Mouse (Mus musculus) C2C12 (cell line): ENCODE data around the gene Kcnq5. TPM values are rescaled to one million over a fixed set of nuclear protein-coding genes. Genes with fewer than 3 reads are reported as not detected.

Experiments
- H3K27me3 ChIP-seq: one replicate; pipeline ENCODE4 v1.6.1; 2011; ENCODE audit not compliant: control insufficient read depth, insufficient read depth, insufficient read length
- H3K36me3 ChIP-seq: one replicate; pipeline ENCODE4 v1.6.1; 2011; ENCODE audit not compliant: control insufficient read depth, insufficient read depth
- H3K4me3 ChIP-seq: one replicate; pipeline ENCODE4 v1.5.1; 2011; ENCODE audit warnings: mild to moderate bottlenecking, control low read depth; ENCODE audit not compliant: poor library complexity, insufficient read depth, severe bottlenecking
- H3K79me2 ChIP-seq: one replicate; pipeline ENCODE4 v1.6.1; 2011; ENCODE audit not compliant: control insufficient read depth, insufficient read depth
- H3K79me3 ChIP-seq: one replicate; pipeline ENCODE4 v1.6.1; 2011; ENCODE audit warnings: low read depth, control low read depth
- H3ac ChIP-seq: one replicate; pipeline ENCODE3; 2011; ENCODE audit warnings: low read depth; ENCODE audit not compliant: control insufficient read depth, insufficient read length
- CEBPB ChIP-seq: IDR thresholded peaks from one replicate; pipeline ENCODE4 v1.6.1; 2011; ENCODE audit warnings: low read depth, mild to moderate bottlenecking, control low read depth, moderate library complexity
- CTCF ChIP-seq: IDR thresholded peaks from one replicate; pipeline ENCODE4 v1.5.1; 2011; ENCODE audit not compliant: control insufficient read depth, insufficient read depth, insufficient read length
- FOSL1 ChIP-seq: IDR thresholded peaks from one replicate; pipeline ENCODE4 v1.8.0; 2011; ENCODE audit warnings: mild to moderate bottlenecking, low read length; ENCODE audit not compliant: poor library complexity, insufficient read depth, severe bottlenecking
- MAX ChIP-seq: IDR thresholded peaks from one replicate; pipeline ENCODE4 v1.6.1; 2011; ENCODE audit warnings: mild to moderate bottlenecking, control low read depth
- MYOD1 ChIP-seq: IDR thresholded peaks from one replicate; pipeline ENCODE4 v1.6.1; 2011; ENCODE audit warnings: low read depth; ENCODE audit not compliant: control insufficient read depth, insufficient read length
- MYOG ChIP-seq: IDR thresholded peaks from one replicate; pipeline ENCODE4 v1.6.1; 2011; ENCODE audit not compliant: control insufficient read depth, insufficient read length; ENCODE audit errors: extremely low read depth
- USF1 ChIP-seq: IDR thresholded peaks from one replicate; pipeline ENCODE4 v1.6.1; 2011; ENCODE audit warnings: low read depth, mild to moderate bottlenecking, control low read depth, moderate library complexity
- polyA plus RNA-seq: library from polyadenylated mRNA; unstranded; fragments of >200 nt; fragmentation: generic; extraction: Trizol; gene quantifications from one replicate; pipeline ENCODE4 v1.2.1, GENCODE M21; 2012; ENCODE audit warnings: missing spikeins

The Kcnq5 gene
- polyA plus RNA-seq, 1 experiment, result not detected

DNA sequence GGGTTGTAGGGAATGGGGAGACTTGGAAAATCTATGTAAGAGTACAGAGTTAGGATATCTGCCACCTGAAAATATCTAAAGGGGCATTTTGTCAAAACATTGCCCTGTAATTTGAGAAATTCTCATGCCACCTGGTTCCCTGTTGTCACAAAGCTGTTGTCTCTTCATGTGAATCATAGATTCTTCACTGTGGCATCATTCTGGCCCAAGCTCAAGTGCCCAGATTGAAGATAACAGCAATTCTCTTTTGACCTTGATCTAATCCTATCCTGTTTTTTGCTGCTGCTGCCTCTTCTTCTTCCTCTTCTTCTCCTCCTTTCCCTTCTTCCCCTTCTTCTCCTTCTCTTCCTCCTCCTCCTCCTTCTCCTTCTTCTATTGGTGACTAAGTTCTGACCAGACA is 240.5 kb downstream of the Kcnq5 start:
- TF ChIP-seq CEBPB (no peak), MAX (no peak), MYOG (no peak), MYOD1 (no peak), CTCF (no peak), FOSL1 (no peak), USF1 (no peak)
- H3K79me2 ChIP-seq, result no peaks in the 10 kb centered on the region
- no peak overlapping the region for H3ac ChIP-seq
- no peaks in the 10 kb centered on the region for H3K27me3 ChIP-seq
- H3K36me3 ChIP-seq, result no peaks in the 10 kb centered on the region
- H3K79me3 ChIP-seq, result no peaks in the 10 kb centered on the region
- no peak overlapping the region for H3K4me3 ChIP-seq

DNA sequence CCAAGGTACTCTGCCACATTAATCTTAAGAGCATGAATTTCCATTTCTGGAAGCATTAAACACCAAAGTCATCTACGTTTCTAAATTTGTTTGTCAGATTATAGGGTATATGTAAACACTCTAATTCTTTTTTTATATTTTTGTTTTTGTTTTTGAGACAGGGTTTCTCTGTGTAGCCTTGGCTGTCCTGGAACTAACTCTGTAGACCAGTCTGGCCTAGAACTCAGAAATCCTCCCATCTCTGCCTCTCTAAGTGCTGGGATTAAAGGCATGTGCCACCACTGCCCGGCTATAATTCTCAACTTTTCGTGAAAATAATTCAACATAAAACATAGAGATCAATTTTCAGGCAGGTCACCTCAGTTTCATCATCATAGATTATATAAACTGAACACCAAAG is 246.9 kb downstream of the Kcnq5 start:
- Histone ChIP-seq H3K36me3 (no peaks in the 10 kb centered on the region), H3K79me3 (no peaks in the 10 kb centered on the region), H3ac (no peak overlapping the region), H3K79me2 (no peaks in the 10 kb centered on the region), H3K27me3 (no peaks in the 10 kb centered on the region), H3K4me3 (no peak overlapping the region)
- TF ChIP-seq MYOG, result no peak
- TF ChIP-seq USF1, result no peak
- no peak for TF ChIP-seq CEBPB
- no peak for TF ChIP-seq MYOD1
- no peak for TF ChIP-seq CTCF
- TF ChIP-seq FOSL1, result no peak
- TF ChIP-seq MAX, result no peak

DNA sequence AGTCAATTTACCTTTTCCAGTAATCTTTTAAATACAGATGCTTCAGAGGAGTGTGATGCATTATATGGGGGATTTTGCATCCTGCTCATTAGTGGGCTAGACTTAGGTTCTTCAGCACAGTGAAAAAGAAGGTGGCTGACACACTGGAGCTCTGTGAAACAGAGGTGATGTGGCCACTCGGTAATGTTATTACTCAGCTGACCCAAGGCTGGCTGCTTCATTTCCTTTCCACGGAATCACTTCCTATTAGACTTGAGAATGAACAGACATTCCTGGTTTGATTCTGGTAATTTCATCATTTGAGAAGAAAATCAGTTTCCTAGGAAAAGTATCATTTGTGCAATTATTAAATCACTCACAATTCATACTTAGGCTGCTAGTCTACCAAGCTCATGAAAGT is 249.0 kb downstream of the Kcnq5 start:
- no peak for TF ChIP-seq FOSL1
- no peak for TF ChIP-seq CTCF
- TF ChIP-seq MYOG, result no peak
- TF ChIP-seq USF1, result no peak
- no peak for TF ChIP-seq CEBPB
- TF ChIP-seq MYOD1, result no peak
- no peak for TF ChIP-seq MAX
- no peaks in the 10 kb centered on the region for H3K79me3 ChIP-seq
- H3K79me2 ChIP-seq, result no peaks in the 10 kb centered on the region
- H3ac ChIP-seq, result no peak overlapping the region
- no peaks in the 10 kb centered on the region for H3K36me3 ChIP-seq
- H3K27me3 ChIP-seq, result no peaks in the 10 kb centered on the region
- H3K4me3 ChIP-seq, result no peak overlapping the region

- no peak overlapping the region for H3K4me3 ChIP-seq
- TF ChIP-seq CTCF (no peak), MYOD1 (no peak), CEBPB (no peak), USF1 (no peak), FOSL1 (no peak), MYOG (no peak), MAX (no peak)
- H3K79me2 ChIP-seq, result no peaks in the 10 kb centered on the region
- no peaks in the 10 kb centered on the region for H3K79me3 ChIP-seq
- H3ac ChIP-seq, result no peak overlapping the region
- no peaks in the 10 kb centered on the region for H3K36me3 ChIP-seq
- H3K27me3 ChIP-seq, result no peaks in the 10 kb centered on the region
Observed at GRCm38 (mm10) chr1:21690458-21690857, 271.3 kb downstream of the Kcnq5 start.

DNA sequence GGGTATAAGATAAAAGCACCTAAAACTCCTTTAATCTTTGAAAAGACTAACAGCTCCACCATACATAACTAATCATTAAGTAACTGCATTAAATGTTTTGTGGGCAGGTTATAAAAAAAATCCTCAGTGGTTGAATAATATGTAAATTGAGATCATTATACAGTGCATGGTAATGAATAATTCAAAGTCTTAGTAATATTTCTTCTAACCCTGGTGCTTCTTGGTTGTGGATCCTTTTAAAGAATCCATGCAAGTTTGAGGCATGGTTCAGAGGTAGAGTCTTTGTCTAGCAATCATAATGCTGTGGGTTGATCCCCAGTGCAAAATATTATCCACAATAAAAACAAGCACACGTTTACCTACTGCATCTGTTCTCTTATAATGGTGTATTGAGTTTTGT is 272.8 kb downstream of the Kcnq5 start:
- no peak for TF ChIP-seq USF1
- no peak for TF ChIP-seq MYOD1
- TF ChIP-seq MAX, result no peak
- no peak for TF ChIP-seq CEBPB
- no peak for TF ChIP-seq FOSL1
- TF ChIP-seq CTCF, result no peak
- TF ChIP-seq MYOG, result no peak
- no peaks in the 10 kb centered on the region for H3K79me3 ChIP-seq
- no peaks in the 10 kb centered on the region for H3K79me2 ChIP-seq
- no peaks in the 10 kb centered on the region for H3K36me3 ChIP-seq
- no peak overlapping the region for H3ac ChIP-seq
- H3K4me3 ChIP-seq, result no peak overlapping the region
- no peaks in the 10 kb centered on the region for H3K27me3 ChIP-seq

- no peaks in the 10 kb centered on the region for H3K27me3 ChIP-seq
- TF ChIP-seq MYOD1 (no peak), CTCF (no peak), FOSL1 (no peak), CEBPB (no peak), USF1 (no peak)
Observed at GRCm38 (mm10) chr1:21684444-21684843, 277.3 kb downstream of the Kcnq5 start.

More at GRCm38 (mm10) chr1:21684444-21684843, 277.3 kb downstream of the Kcnq5 start:
- no peaks in the 10 kb centered on the region for H3K79me3 ChIP-seq
- no peaks in the 10 kb centered on the region for H3K79me2 ChIP-seq
- no peak overlapping the region for H3K4me3 ChIP-seq
- no peaks in the 10 kb centered on the region for H3K36me3 ChIP-seq
- H3ac ChIP-seq, result no peak overlapping the region
